Mouse (Mus musculus): ENCODE measurements around the gene Ube4a.

DNA sequence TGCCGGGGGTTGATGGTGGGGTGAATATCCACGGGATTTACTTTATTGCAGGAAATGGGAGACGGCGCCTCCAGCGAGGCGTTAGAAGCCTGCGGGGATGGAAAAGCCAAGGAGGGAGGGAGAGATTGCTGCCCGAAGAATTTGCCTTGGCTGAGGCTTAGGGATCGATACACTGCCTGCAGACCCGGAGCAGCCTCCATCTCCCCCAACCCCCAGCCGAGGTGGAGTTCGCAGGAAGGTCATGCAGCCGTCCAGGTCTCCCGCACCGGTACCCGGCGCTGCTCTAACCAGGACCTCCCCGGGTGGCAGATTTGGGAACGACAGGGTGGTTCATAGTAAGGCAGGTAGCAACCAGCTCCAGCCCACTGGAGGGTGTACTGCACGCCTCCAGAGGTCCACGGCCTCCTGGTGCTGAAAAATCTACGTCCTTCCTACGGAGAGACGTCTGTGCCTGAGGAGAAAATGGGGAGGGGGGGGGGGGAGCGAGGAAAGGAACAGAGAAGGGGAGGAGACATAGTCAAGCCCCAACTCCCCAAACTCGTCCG lies 82.9 kb downstream of the Ube4a start:
- TF ChIP-seq POLR2A (IDR thresholded peaks at IDR 0.05; ENCODE audit: insufficient read length, low read depth) (no peak), TCF12 (IDR thresholded peaks at IDR 0.05; ENCODE audit: insufficient read depth, poor library complexity, severe bottlenecking) (no peak), USF1 (IDR thresholded peaks at IDR 0.05; ENCODE audit: low read depth) (no peak), MYOD1 (IDR thresholded peaks at IDR 0.05; ENCODE audit: control insufficient read depth in 1 of 3, insufficient read length in 2 of 3, low read depth in 2 of 3) (no peak), MAX (IDR thresholded peaks at IDR 0.05; ENCODE audit: low read depth) (no peak), POLR2AphosphoS2 (IDR thresholded peaks at IDR 0.05; ENCODE audit: insufficient read length, low read depth) (no peak), CEBPB (IDR thresholded peaks at IDR 0.05; ENCODE audit: insufficient read depth, poor library complexity, severe bottlenecking) (no peak), E2F4 (IDR thresholded peaks at IDR 0.05; ENCODE audit: insufficient read depth) (no peak)

All from myocyte (in vitro differentiated cells).